Mouse (Mus musculus) myocyte (in vitro differentiated cells): ENCODE measurements around the gene Gtse1. TPM values are rescaled to one million over a fixed set of nuclear protein-coding genes. Genes with fewer than 3 reads are reported as not detected.

Experiments
- H3K27me3 ChIP-seq: one replicate; pipeline ENCODE4 v1.6.1; 2011; ENCODE audit not compliant: control insufficient read depth, insufficient read depth, insufficient read length
- H3K36me3 ChIP-seq: one replicate; pipeline ENCODE4 v1.6.1; 2011; ENCODE audit not compliant: control insufficient read depth, insufficient read depth
- H3K4me2 ChIP-seq: one replicate; pipeline ENCODE4 v1.6.1; 2011; ENCODE audit warnings: low read depth, control low read depth
- H3K4me3 ChIP-seq: one replicate; pipeline ENCODE4 v1.5.1; 2011; ENCODE audit warnings: mild to moderate bottlenecking, control low read depth, moderate library complexity
- H3K79me2 ChIP-seq: one replicate; pipeline ENCODE4 v1.6.1; 2011; ENCODE audit not compliant: control insufficient read depth, insufficient read depth
- H3ac ChIP-seq: one replicate; pipeline ENCODE4 v1.6.1; 2011; ENCODE audit not compliant: control insufficient read depth, insufficient read length
- CEBPB ChIP-seq: IDR thresholded peaks from 2 replicates; pipeline ENCODE4 v1.6.1; 2011; ENCODE audit warnings: mild to moderate bottlenecking, moderate library complexity; ENCODE audit not compliant: poor library complexity, insufficient read depth, severe bottlenecking
- E2F4 ChIP-seq: IDR thresholded peaks from one replicate; pipeline ENCODE4 v1.6.1; 2011; ENCODE audit warnings: mild to moderate bottlenecking, control low read depth, moderate library complexity; ENCODE audit not compliant: insufficient read depth
- MAX ChIP-seq: IDR thresholded peaks from one replicate; pipeline ENCODE4 v1.6.1; 2011; ENCODE audit warnings: low read depth, mild to moderate bottlenecking, control low read depth
- MYOD1 ChIP-seq, 3 experiments: IDR thresholded peaks; one replicate each; pipeline ENCODE4 v1.6.1; 2011; ENCODE audit warnings: control low read depth in 2 of 3, low read depth in 2 of 3, mild to moderate bottlenecking in 2 of 3, moderate library complexity in 1 of 3; ENCODE audit not compliant: insufficient read length in 2 of 3, control insufficient read depth in 1 of 3
- MYOG ChIP-seq, 3 experiments: IDR thresholded peaks; one replicate each; pipeline ENCODE4 v1.6.1; 2011; ENCODE audit warnings: control low read depth in 2 of 3, low read depth in 2 of 3, mild to moderate bottlenecking in 2 of 3; ENCODE audit not compliant: insufficient read length in 2 of 3, control insufficient read depth in 1 of 3, insufficient read depth in 1 of 3
- POLR2A ChIP-seq: IDR thresholded peaks from one replicate; pipeline ENCODE4 v1.6.1; 2011; ENCODE audit warnings: low read depth, mild to moderate bottlenecking, control low read depth, moderate library complexity; ENCODE audit not compliant: insufficient read length
- POLR2AphosphoS2 ChIP-seq: IDR thresholded peaks from one replicate; pipeline ENCODE4 v1.6.1; 2011; ENCODE audit warnings: low read depth, control low read depth; ENCODE audit not compliant: insufficient read length
- REST ChIP-seq: IDR thresholded peaks from one replicate; pipeline ENCODE4 v1.6.1; 2011; ENCODE audit warnings: mild to moderate bottlenecking, control low read depth, moderate library complexity; ENCODE audit not compliant: insufficient read depth, insufficient read length
- SRF ChIP-seq: IDR thresholded peaks from one replicate; pipeline ENCODE4 v1.6.1; 2011; ENCODE audit warnings: low read depth; ENCODE audit not compliant: control insufficient read depth, insufficient read length
- TCF12 ChIP-seq: IDR thresholded peaks from one replicate; pipeline ENCODE4 v1.6.1; 2011; ENCODE audit warnings: mild to moderate bottlenecking, control low read depth; ENCODE audit not compliant: poor library complexity, insufficient read depth, severe bottlenecking
- TCF3 ChIP-seq: IDR thresholded peaks from one replicate; pipeline ENCODE4 v1.6.1; 2011; ENCODE audit warnings: low read depth, control low read depth; ENCODE audit not compliant: insufficient read length
- USF1 ChIP-seq: IDR thresholded peaks from one replicate; pipeline ENCODE4 v1.6.1; 2011; ENCODE audit warnings: low read depth, mild to moderate bottlenecking, control low read depth, moderate library complexity
- polyA plus RNA-seq: library from polyadenylated mRNA; unstranded; fragments of >200 nt; fragmentation: generic; extraction: Trizol; gene quantifications from one replicate; pipeline ENCODE4 v1.2.1, GENCODE M21; 2012; ENCODE audit warnings: missing spikeins

Gtse1 gene
- polyA plus RNA-seq, 1 experiment: 18.0 TPM

- Histone ChIP-seq H3K4me3 (no peak overlapping the region), H3K4me2 (no peak overlapping the region), H3ac (no peak overlapping the region), H3K27me3 (no peaks in the 10 kb centered on the region), H3K36me3 (peaks cover 23% of the 10 kb centered on the region), H3K79me2 (no peaks in the 10 kb centered on the region)
- TF ChIP-seq SRF (no peak), CEBPB (no peak)
Measured at GRCm38 (mm10) chr15:85867696-85868095, 8.2 kb downstream of the Gtse1 start.

- H3K79me2 ChIP-seq: no peaks in the 10 kb centered on the region
- H3K4me2 ChIP-seq: no peak overlapping the region
- H3K27me3 ChIP-seq: no peaks in the 10 kb centered on the region
- no peak overlapping the region for H3K4me3 ChIP-seq
- peaks cover 18% of the 10 kb centered on the region for H3K36me3 ChIP-seq
- TF ChIP-seq CEBPB: no peak
- no peak for TF ChIP-seq E2F4
- no peak for TF ChIP-seq MAX
- TF ChIP-seq REST: no peak
- TF ChIP-seq MYOD1 (IDR thresholded peaks at IDR 0.05; ENCODE audit: control insufficient read depth in 1 of 3, insufficient read length in 2 of 3, low read depth in 2 of 3): no peak
- H3ac ChIP-seq: no peak overlapping the region
Measured at GRCm38 (mm10) chr15:85877336-85877735, 17.8 kb downstream of the Gtse1 start.

GRCm38 (mm10) chr15:85878848-85879497 is 19.4 kb downstream of the Gtse1 start, which contains the start of gene Trmu:
Gene Trmu (plus strand): TSS chr15:85879312.
- peak; percentile 94 for TF ChIP-seq POLR2A
- no peak for TF ChIP-seq MAX
- peak; percentile 66 for TF ChIP-seq REST
- TF ChIP-seq USF1: no peak
- TF ChIP-seq TCF3: no peak
- peak in 1 of 3 experiments; percentile 50 for TF ChIP-seq MYOD1 (IDR thresholded peaks at IDR 0.05; ENCODE audit: control insufficient read depth in 1 of 3, insufficient read length in 2 of 3, low read depth in 2 of 3)
- TF ChIP-seq MYOG (IDR thresholded peaks at IDR 0.05; ENCODE audit: control insufficient read depth in 1 of 3, insufficient read depth in 1 of 3, insufficient read length in 2 of 3, low read depth in 2 of 3): peak in 1 of 3 experiments; percentile 49
- no peak for TF ChIP-seq TCF12
- no peak for TF ChIP-seq SRF
- TF ChIP-seq E2F4: no peak
- TF ChIP-seq POLR2AphosphoS2: peak; percentile 99
- no peak for TF ChIP-seq CEBPB

GRCm38 (mm10) chr15:85879498-85879895 is 20.0 kb downstream of the Gtse1 start:
- H3K4me2 ChIP-seq: peak overlapping the region; percentile 74
- no peaks in the 10 kb centered on the region for H3K79me2 ChIP-seq
- no peaks in the 10 kb centered on the region for H3K27me3 ChIP-seq
- TF ChIP-seq E2F4 (no peak), MAX (no peak), TCF12 (no peak), MYOD1 (IDR thresholded peaks at IDR 0.05; ENCODE audit: control insufficient read depth in 1 of 3, insufficient read length in 2 of 3, low read depth in 2 of 3) (no peak), MYOG (IDR thresholded peaks at IDR 0.05; ENCODE audit: control insufficient read depth in 1 of 3, insufficient read depth in 1 of 3, insufficient read length in 2 of 3, low read depth in 2 of 3) (no peak), TCF3 (no peak), SRF (no peak), POLR2A (no peak), CEBPB (no peak)
- H3ac ChIP-seq: peak overlapping the region; percentile 27
- H3K36me3 ChIP-seq: peaks cover 3% of the 10 kb centered on the region
- peak overlapping the region; percentile 75 for H3K4me3 ChIP-seq

More at GRCm38 (mm10) chr15:85878848-85879497, 19.4 kb downstream of the Gtse1 start, which contains the start of gene Trmu:
- Histone ChIP-seq H3ac (peak within 1 kb of the TSS; percentile 27), H3K4me2 (peak within 1 kb of the TSS; percentile 83), H3K27me3 (no peaks in the 10 kb centered on the region), H3K4me3 (peak within 1 kb of the TSS; percentile 75), H3K79me2 (no peaks in the 10 kb centered on the region), H3K36me3 (peaks cover 5% of the 10 kb centered on the region)

- Histone ChIP-seq H3K4me2 (no peak overlapping the region), H3K27me3 (no peaks in the 10 kb centered on the region)
Measured at GRCm38 (mm10) chr15:85885606-85886005, 26.1 kb downstream of the Gtse1 start.

More at GRCm38 (mm10) chr15:85885606-85886005, 26.1 kb downstream of the Gtse1 start:
- H3K79me2 ChIP-seq: no peaks in the 10 kb centered on the region
- TF ChIP-seq POLR2AphosphoS2: no peak
- TF ChIP-seq TCF12: no peak
- no peak for TF ChIP-seq POLR2A
- TF ChIP-seq MYOG (IDR thresholded peaks at IDR 0.05; ENCODE audit: control insufficient read depth in 1 of 3, insufficient read depth in 1 of 3, insufficient read length in 2 of 3, low read depth in 2 of 3): no peak
- TF ChIP-seq MYOD1 (IDR thresholded peaks at IDR 0.05; ENCODE audit: control insufficient read depth in 1 of 3, insufficient read length in 2 of 3, low read depth in 2 of 3): no peak
- no peak for TF ChIP-seq USF1
- no peak overlapping the region for H3ac ChIP-seq
- H3K36me3 ChIP-seq: peaks cover 17% of the 10 kb centered on the region
- H3K4me3 ChIP-seq: no peak overlapping the region
